Mouse (Mus musculus) kidney, postnatal 0 days (tissue): ENCODE results near the gene Hdac7. TPM values are rescaled to one million over a fixed set of nuclear protein-coding genes. Genes with fewer than 3 reads are reported as not detected.

Experiments used
- ATAC-seq: fragments of 200-750 bp; cut with Nextera tagmentation; replicated peaks from 2 replicates; pipeline ENCODE4 v1.8.0; 2017; ENCODE audit warnings: low read depth, moderate number of reproducible peaks, moderate TSS enrichment, moderate library complexity; ENCODE audit not compliant: low FRiP score
- DNase-seq: peaks from one replicate; pipeline ENCODE4 v3.0.0-alpha.2; 2016; ENCODE audit warnings: low spot score
- H3K27ac ChIP-seq: fragments of 300-500 bp; sonication (generic); 2 replicates; pipeline ENCODE4 v1.5.1; 2014; ENCODE audit warnings: mild to moderate bottlenecking
- H3K27me3 ChIP-seq: fragments of 300-500 bp; sonication (generic); 2 replicates; pipeline ENCODE4 v1.6.1; 2014; ENCODE audit warnings: low read length, mixed read lengths; ENCODE audit not compliant: insufficient read depth
- H3K36me3 ChIP-seq: fragments of 300-500 bp; sonication (generic); 2 replicates; pipeline ENCODE4 v1.6.1; 2014; ENCODE audit warnings: low read length, mixed read lengths; ENCODE audit not compliant: insufficient read depth
- H3K4me1 ChIP-seq: fragments of 300-500 bp; sonication (generic); replicated peaks from 2 replicates; pipeline ENCODE4 v1.6.1; 2014; ENCODE audit warnings: antibody characterized with exemption, low read length, mixed read lengths; ENCODE audit not compliant: insufficient read depth
- H3K4me2 ChIP-seq: fragments of 300-500 bp; sonication (generic); 2 replicates; pipeline ENCODE4 v1.6.1; 2014; ENCODE audit warnings: mild to moderate bottlenecking, low read length, moderate library complexity, mixed read lengths
- H3K4me3 ChIP-seq: fragments of 300-500 bp; sonication (generic); replicated peaks from 2 replicates; pipeline ENCODE4 v1.5.1; 2014; ENCODE audit warnings: low read depth, low read length
- H3K9ac ChIP-seq: fragments of 300-500 bp; sonication (generic); 2 replicates; pipeline ENCODE4 v1.6.1; 2014; ENCODE audit warnings: low read depth, low read length
- H3K9me3 ChIP-seq: fragments of 300-500 bp; sonication (generic); replicated peaks from 2 replicates; pipeline ENCODE4 v1.6.1; 2016; ENCODE audit warnings: low read length, inconsistent platforms, mixed read lengths
- CTCF ChIP-seq: IDR thresholded peaks from 2 replicates; pipeline ENCODE4 v1.5.1; 2016; ENCODE audit warnings: antibody characterized with exemption, low read depth, mild to moderate bottlenecking, moderate library complexity
- WGBS: fragments of 180-500 bp; shearing (Covaris S2); extraction: QIAGEN DNeasy Blood & Tissue Kit; methylation state at CpG from one replicate; pipeline ENCODE4 v1.1.7; 2014; 5-methylcytosine and 5-hydroxymethylcytosine counted together
- polyA plus RNA-seq: library from polyadenylated mRNA; unstranded; fragments of >200 nt; fragmentation: Nextera tagmentation; extraction: Ambion mirVana; gene quantifications from 2 replicates; pipeline ENCODE4 v1.2.1, GENCODE M21; 2015

The Hdac7 gene
- polyA plus RNA-seq: 24.5 and 24.7 TPM in 2 replicates

DNA sequence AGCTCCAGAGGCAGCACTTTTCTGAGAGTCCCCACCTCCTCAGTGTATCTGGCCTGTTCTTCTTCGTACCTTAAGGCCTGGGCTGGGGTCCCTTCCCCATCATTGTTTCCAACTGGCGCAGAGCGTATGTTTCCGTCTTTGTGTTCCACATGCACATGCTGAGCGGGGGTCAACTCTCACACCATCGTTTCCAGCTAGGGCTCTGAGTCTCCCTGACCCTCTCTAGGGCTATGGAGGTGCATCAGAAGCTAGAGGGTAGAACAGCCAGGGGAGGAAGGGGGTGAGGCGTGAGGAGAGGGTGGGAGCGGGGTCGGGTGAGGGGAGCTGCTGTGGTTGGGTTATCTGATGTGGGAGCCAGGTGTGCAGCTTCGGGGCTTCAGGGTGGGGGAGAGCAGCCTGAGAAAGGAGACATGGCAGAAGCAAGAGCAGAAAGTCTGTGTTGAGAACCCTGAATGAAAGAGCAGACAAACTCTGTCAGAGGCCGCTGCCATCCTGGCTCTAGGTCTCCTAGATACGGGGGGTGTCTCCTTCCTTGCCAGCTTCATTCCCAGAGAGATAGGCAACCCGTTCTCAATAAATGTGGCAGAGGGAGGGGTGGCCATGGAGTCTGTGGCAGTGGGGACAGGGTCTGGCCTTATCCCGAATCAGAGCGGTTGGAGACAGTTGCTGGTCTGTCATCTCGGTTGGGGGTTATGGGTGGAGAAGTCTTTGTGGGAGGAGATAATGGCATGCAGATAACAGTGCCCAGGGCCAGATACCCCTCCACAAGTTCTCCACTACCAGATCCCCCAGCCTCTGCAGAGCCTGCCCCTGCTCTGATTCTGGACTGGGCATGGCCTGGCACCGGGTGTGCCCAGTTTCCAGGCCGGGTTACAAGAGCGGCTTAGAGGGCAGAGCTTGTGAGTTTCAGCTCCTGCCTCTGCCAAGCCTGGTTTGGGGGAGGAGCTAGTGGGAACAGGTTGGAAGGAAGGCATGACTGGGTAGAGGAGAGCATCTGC lies at the start of gene Hdac7:
Gene Hdac7, minus strand, starts transcription at position 466 of the 998 bp plus-strand sequence.
- no peak within 1 kb of the TSS for H3K9ac ChIP-seq
- H3K4me1 ChIP-seq: peaks cover 12% of the 10 kb centered on the region
- H3K4me2 ChIP-seq: no peak within 1 kb of the TSS
- no peak for TF ChIP-seq CTCF
- DNase-seq (no peak), ATAC-seq (no peak)
- H3K27ac ChIP-seq: no peak within 1 kb of the TSS
- no peaks in the 10 kb centered on the region for H3K36me3 ChIP-seq
- no peaks in the 10 kb centered on the region for H3K9me3 ChIP-seq
- 73% methylated on average over 19 of the region's 19 CpGs for WGBS
- H3K27me3 ChIP-seq: no peaks in the 10 kb centered on the region
- no peak within 1 kb of the TSS for H3K4me3 ChIP-seq

DNA sequence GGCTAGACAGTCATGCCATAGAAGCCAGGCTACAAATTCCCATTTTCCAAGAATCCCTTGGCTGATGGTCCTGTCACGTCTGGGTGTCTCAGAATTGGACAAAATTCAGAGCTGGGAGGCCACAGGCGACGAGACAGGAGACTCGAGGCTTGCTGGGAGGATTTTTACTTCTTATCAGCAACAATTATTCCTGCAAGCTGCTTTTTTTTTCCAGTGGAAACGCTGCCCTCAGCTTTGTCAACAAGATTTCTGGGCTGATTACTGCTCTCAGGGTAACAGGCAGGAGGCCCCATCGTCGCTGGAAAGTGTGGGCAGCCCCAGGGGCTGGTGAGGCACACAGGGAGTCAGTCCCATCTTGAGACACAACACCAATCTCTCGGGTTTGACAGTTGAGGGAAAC lies 48.2 kb upstream of the Hdac7 start:
- Histone ChIP-seq H3K27me3 (no peaks in the 10 kb centered on the region), H3K4me1 (peaks cover 20% of the 10 kb centered on the region; the same call in 1 of the 2 replicates), H3K36me3 (no peaks in the 10 kb centered on the region), H3K27ac (no peak overlapping the region), H3K9me3 (no peaks in the 10 kb centered on the region), H3K4me2 (no peak overlapping the region), H3K9ac (no peak overlapping the region), H3K4me3 (no peak overlapping the region)
- DNase-seq: no peak
- TF ChIP-seq CTCF: no peak
- no peak for ATAC-seq
- 48% methylated on average over 8 of the region's 8 CpGs for WGBS

DNA sequence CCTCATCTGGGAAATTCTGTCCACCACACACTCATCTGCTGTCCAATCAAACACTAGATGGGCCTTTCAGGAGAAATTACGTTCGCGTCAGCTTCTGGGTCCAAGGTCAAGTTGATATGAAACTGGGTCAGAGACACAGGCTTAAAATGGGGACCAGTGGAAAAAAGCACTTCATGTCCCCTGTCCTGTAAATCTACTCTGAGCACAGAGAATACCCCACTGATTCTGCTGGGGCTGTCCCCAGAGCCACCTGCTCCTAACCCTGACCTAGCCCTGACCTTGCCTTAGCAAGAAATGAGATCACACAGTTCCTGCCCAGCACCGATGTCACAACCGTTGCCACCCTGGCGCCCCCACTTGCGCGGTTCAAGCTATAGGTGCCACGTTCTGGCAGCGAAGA lies 46.1 kb upstream of the Hdac7 start:
- Histone ChIP-seq H3K4me3 (no peak overlapping the region), H3K4me2 (no peak overlapping the region), H3K36me3 (no peaks in the 10 kb centered on the region), H3K27me3 (no peaks in the 10 kb centered on the region), H3K27ac (no peak overlapping the region), H3K4me1 (peaks cover 6% of the 10 kb centered on the region; the same call in 1 of the 2 replicates), H3K9me3 (no peaks in the 10 kb centered on the region), H3K9ac (no peak overlapping the region)
- no peak for TF ChIP-seq CTCF
- DNase-seq (no peak), ATAC-seq (no peak)
- WGBS: 89% methylated on average over 10 of the region's 10 CpGs

DNA sequence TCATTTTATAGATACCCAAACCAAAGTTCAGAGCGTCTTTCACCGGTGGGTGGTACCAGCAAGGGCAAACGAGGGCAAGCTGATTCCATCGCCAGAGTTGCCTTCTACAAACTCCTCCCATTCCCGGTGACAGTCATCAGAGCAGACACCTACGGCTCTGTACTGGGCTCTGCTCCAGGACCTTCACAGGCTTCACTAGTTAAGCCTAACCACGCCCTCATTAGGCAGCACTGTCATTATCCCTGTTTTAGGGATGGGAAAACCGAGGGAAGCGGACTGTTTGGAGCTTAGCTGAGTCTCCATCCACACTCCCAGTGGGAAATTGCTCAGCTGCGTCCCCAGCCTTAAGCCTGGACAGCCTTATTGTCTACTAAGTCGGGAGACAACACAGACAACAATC lies 45.7 kb upstream of the Hdac7 start:
- TF ChIP-seq CTCF: no peak
- no peak for ATAC-seq
- 0 out of 2 replicates have a peak, but pooled peaks cover 4% of the 10 kb centered on the region for H3K4me1 ChIP-seq
- no peaks in the 10 kb centered on the region for H3K27me3 ChIP-seq
- no peak overlapping the region for H3K27ac ChIP-seq
- H3K4me2 ChIP-seq: no peak overlapping the region
- WGBS: 57% methylated on average over 11 of the region's 11 CpGs
- H3K4me3 ChIP-seq: no peak overlapping the region
- no peak overlapping the region for H3K9ac ChIP-seq
- no peaks in the 10 kb centered on the region for H3K9me3 ChIP-seq
- H3K36me3 ChIP-seq: no peaks in the 10 kb centered on the region
- no peak for DNase-seq

DNA sequence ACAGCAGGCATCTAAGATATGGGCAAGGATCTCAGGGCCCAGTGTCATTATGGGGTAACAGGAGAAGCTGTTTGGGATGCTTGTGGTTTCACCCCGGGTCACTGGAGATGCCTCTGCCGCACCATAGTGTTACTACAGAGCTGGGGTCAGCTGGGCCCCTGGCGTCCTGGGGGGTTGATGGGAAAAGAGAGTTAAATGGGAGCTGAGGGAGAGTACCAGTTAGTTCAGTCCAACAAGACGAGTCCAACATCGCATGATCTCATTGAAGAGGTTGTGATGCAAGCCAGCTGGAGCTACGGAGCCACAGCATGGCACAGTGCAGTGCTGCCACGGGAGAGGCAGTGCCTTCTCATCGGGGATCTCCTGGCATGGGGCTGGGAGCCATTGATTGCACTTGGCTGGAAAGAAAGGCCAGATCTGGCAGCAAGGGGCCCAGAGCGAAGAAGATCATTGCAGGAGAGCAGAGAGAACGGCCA lies 43.3 kb upstream of the Hdac7 start:
- H3K27ac ChIP-seq: no peak overlapping the region
- 0 out of 2 replicates have a peak, but pooled peaks cover 4% of the 10 kb centered on the region for H3K4me1 ChIP-seq
- no peak overlapping the region for H3K4me3 ChIP-seq
- H3K9ac ChIP-seq: no peak overlapping the region
- DNase-seq: no peak
- no peak overlapping the region for H3K4me2 ChIP-seq
- no peaks in the 10 kb centered on the region for H3K9me3 ChIP-seq
- no peak for TF ChIP-seq CTCF
- H3K27me3 ChIP-seq: no peaks in the 10 kb centered on the region
- ATAC-seq: no peak
- 77% methylated on average over 10 of the region's 10 CpGs for WGBS
- no peaks in the 10 kb centered on the region for H3K36me3 ChIP-seq

DNA sequence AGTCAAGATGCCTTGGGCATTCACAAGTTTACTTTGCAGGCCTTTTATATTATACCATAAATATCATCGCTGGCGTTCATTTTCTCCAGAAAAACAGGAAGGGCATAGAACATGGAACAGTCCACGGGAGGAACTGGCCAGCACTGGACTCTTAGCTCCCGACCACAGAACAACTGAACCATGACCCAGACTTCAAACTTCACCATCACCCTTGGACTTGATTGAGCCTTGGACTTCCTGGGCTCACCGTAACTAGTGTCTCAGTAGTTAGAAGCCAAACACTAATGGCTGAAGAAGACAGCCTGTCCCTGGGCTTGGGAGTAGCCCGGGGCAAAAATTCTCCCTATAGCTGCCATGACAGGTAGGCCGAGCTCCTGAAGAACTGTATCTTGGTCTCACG lies 37.1 kb upstream of the Hdac7 start:
- no peak overlapping the region for H3K9ac ChIP-seq
- 80% methylated on average over 8 of the region's 8 CpGs for WGBS
- no peaks in the 10 kb centered on the region for H3K36me3 ChIP-seq
- H3K27me3 ChIP-seq: no peaks in the 10 kb centered on the region
- no peak for DNase-seq
- TF ChIP-seq CTCF: no peak
- H3K4me2 ChIP-seq: no peak overlapping the region
- ATAC-seq: no peak
- H3K4me1 ChIP-seq: no peaks in the 10 kb centered on the region
- H3K27ac ChIP-seq: no peak overlapping the region
- no peaks in the 10 kb centered on the region for H3K9me3 ChIP-seq
- no peak overlapping the region for H3K4me3 ChIP-seq
